13 mouse cellular contexts compared by ENCODE assay signal in genomic region chr16:90833041-90833791, GRCm38 (mm10). TPM values are rescaled to one million over a fixed set of nuclear protein-coding genes. Genes with fewer than 3 reads are reported as not detected.
A peak's percentile ranks its signal among the peaks of the same experiment; 100 is the strongest.
DNase-seq lines count a peak whose midpoint lies in the region; ATAC-seq and TF ChIP-seq lines count a peak whose summit lies in the region.
"Had no signal": no experiment of that assay in that cellular context is flagged by ENCODE, and none has a peak within 500 bp of the region (broad histone marks: within the 10 kb centered on the region; RNA-seq: fewer than 3 reads in every experiment).

No protein-coding gene starts in this region.

- no peaks in the 10 kb centered on the region for H3K79me2 ChIP-seq in heart, adult 2 months (replicated peaks; ENCODE audit: control insufficient read depth, insufficient read depth, low read length)

- no peak overlapping the region for H3K27ac ChIP-seq in heart, adult 2 months
- no peak overlapping the region for H3K27ac ChIP-seq in lung, embryonic 14.5 days (ENCODE audit: low read depth)
- H3K27ac ChIP-seq in cortical plate, adult 2 months (ENCODE audit: insufficient read depth, low read length) = no peak overlapping the region
- peak overlapping the region; percentile 37; the same call in 1 of the 2 replicates for H3K27ac ChIP-seq in limb, embryonic 12.5 days

- H3K27me3 ChIP-seq in heart, adult 2 months (ENCODE audit: control insufficient read depth, insufficient read depth, low read length) = no peaks in the 10 kb centered on the region
- peaks cover 29% of the 10 kb centered on the region for H3K27me3 ChIP-seq in lung, embryonic 14.5 days (ENCODE audit: insufficient read depth, low read length)
- H3K27me3 ChIP-seq in limb, embryonic 12.5 days = peaks cover 59% of the 10 kb centered on the region
- H3K27me3 ChIP-seq: Patski had no signal

- no peak for TF ChIP-seq POLR2A in heart, adult 2 months (IDR thresholded peaks at IDR 0.05; ENCODE audit: insufficient read depth, low read depth, low read length)
- no peak for TF ChIP-seq POLR2A in cortical plate, adult 2 months (IDR thresholded peaks at IDR 0.05; ENCODE audit: extremely low read depth, insufficient read depth, low read length)

- WGBS in heart, adult 2 months = 48% methylated on average over 9 of the region's 9 CpGs
- WGBS in lung, embryonic 14.5 days = 36% methylated on average over 9 of the region's 9 CpGs
- 24% methylated on average over 9 of the region's 9 CpGs for WGBS in limb, embryonic 12.5 days

- peak; percentile 37 for TF ChIP-seq CTCF in heart, adult 2 months (IDR thresholded peaks at IDR 0.05)
- peak; percentile 25; the same call in 1 of the 2 replicates for TF ChIP-seq CTCF in lung, embryonic 14.5 days (IDR thresholded peaks at IDR 0.05; ENCODE audit: low read depth)
- TF ChIP-seq CTCF in cortical plate, adult 2 months (IDR thresholded peaks at IDR 0.05; ENCODE audit: extremely low read depth, insufficient read depth, low read length) = 0 out of 2 replicates have a peak, but pooled peaks have one; percentile 4

- peaks cover 1% of the 10 kb centered on the region; the same call in 1 of the 2 replicates for H3K4me1 ChIP-seq in heart, adult 2 months (ENCODE audit: control insufficient read depth, insufficient read depth, low read length)
- H3K4me1 ChIP-seq in lung, embryonic 14.5 days (ENCODE audit: insufficient read depth) = peaks cover 5% of the 10 kb centered on the region; the same call in 1 of the 2 replicates
- no peaks in the 10 kb centered on the region; the same call in 1 of the 2 replicates for H3K4me1 ChIP-seq in cortical plate, adult 2 months (ENCODE audit: control insufficient read depth, insufficient read depth, low read length)
- H3K4me1 ChIP-seq in limb, embryonic 12.5 days (replicated peaks) = peaks cover 40% of the 10 kb centered on the region

- no peak for DNase-seq in heart, adult 2 months
- DNase-seq in heart, postnatal 14 days = no peak
- no peak for DNase-seq in lung, embryonic 14.5 days
- DNase-seq in lung, postnatal 14 days = no peak
- DNase-seq in yolk sac, embryonic 10.5 days (ENCODE audit: low spot score) = no peak
- DNase-seq in gastrocnemius, postnatal 25 days = no peak
- DNase-seq: adrenal gland, postnatal 10 days; kidney, adult 9 months; layer of hippocampus, adult 9-11 months; left cerebral cortex, postnatal 4 days had no signal

- H3K36me3 ChIP-seq in heart, adult 2 months (ENCODE audit: control insufficient read depth, insufficient read depth, low read length) = no peaks in the 10 kb centered on the region
- H3K36me3 ChIP-seq in lung, embryonic 14.5 days (ENCODE audit: insufficient read depth) = no peaks in the 10 kb centered on the region
- no peaks in the 10 kb centered on the region for H3K36me3 ChIP-seq in limb, embryonic 12.5 days

- intact Hi-C loops in heart, adult 2 months (cut with DNase I) = no loop called here
- intact Hi-C loops in heart, postnatal 14 days (cut with DNase I) = no loop called here

- TF ChIP-seq EP300 in heart, adult 2 months (IDR thresholded peaks at IDR 0.05; ENCODE audit: insufficient read depth, low read depth, low read length) = no peak

- ATAC-seq in lung, embryonic 14.5 days (ENCODE audit: insufficient read depth) = no peak
- ATAC-seq in limb, embryonic 12.5 days (ENCODE audit: insufficient number of reproducible peaks, insufficient read depth, low FRiP score, low TSS enrichment, low read depth) = no peak
- ATAC-seq: Patski had no signal

- no peak overlapping the region for H3K9ac ChIP-seq in heart, adult 2 months (ENCODE audit: low read depth, low read length)
- H3K9ac ChIP-seq in lung, embryonic 14.5 days = no peak overlapping the region
- H3K9ac ChIP-seq in limb, embryonic 12.5 days (replicated peaks) = no peak overlapping the region

- no peak overlapping the region for H3K4me3 ChIP-seq in heart, adult 2 months
- H3K4me3 ChIP-seq in lung, embryonic 14.5 days (ENCODE audit: low read depth, low read length) = no peak overlapping the region
- no peak overlapping the region for H3K4me3 ChIP-seq in cortical plate, adult 2 months (ENCODE audit: insufficient read depth, low read length)
- H3K4me3 ChIP-seq in limb, embryonic 12.5 days (replicated peaks) = no peak overlapping the region

- no peaks in the 10 kb centered on the region for H3K9me3 ChIP-seq in lung, embryonic 14.5 days (ENCODE audit: low read depth, low read length)
- H3K9me3 ChIP-seq in limb, embryonic 12.5 days = no peaks in the 10 kb centered on the region

- H3K4me2 ChIP-seq in lung, embryonic 14.5 days = 0 out of 2 replicates have a peak overlapping the region, but pooled peaks have one; percentile 12
- H3K4me2 ChIP-seq in limb, embryonic 12.5 days = no peak overlapping the region

RNA-seq across cellular contexts. Expression of gene Eva1c, which starts 6.7 kb away (rescaled TPM):
- 1 to 10 TPM; 1.3 to 2.1 TPM for total RNA-seq in heart, adult 2 months (2021)
- 0.92 and 1.6 TPM in 2 replicates for polyA plus RNA-seq in heart, adult 2 months (2012; rRNA removed)
- total RNA-seq in heart, postnatal 14 days (2021) = 1 to 10 TPM; 2.3 to 2.7 TPM
- 1.2 and 1.4 TPM in 2 replicates for polyA plus RNA-seq in lung, embryonic 14.5 days (2014; fragmentation: Nextera tagmentation; extraction: Ambion mirVana)
- 2.2 and 3.1 TPM in 2 replicates for polyA plus RNA-seq in cortical plate, adult 2 months (2012; rRNA removed)
- 2.0 and 2.2 TPM in 2 replicates for polyA plus RNA-seq in limb, embryonic 12.5 days (2016; fragmentation: Nextera tagmentation; extraction: Ambion mirVana)
- total RNA-seq in gastrocnemius, postnatal 25 days (2021) = under 1 TPM in 1 of 2 experiments, not detected in 1; 0.24 TPM

RNA-seq across cellular contexts. Expression of gene Urb1, which starts 23.0 kb away (rescaled TPM):
- total RNA-seq in heart, adult 2 months (2021) = 1 to 10 TPM; 5.5 to 6.1 TPM
- polyA plus RNA-seq in heart, adult 2 months (2012; rRNA removed) = 2.6 and 3.0 TPM in 2 replicates
- total RNA-seq in heart, postnatal 14 days (2021) = 1 to 10 TPM; 5.9 to 8.9 TPM
- 10.9 and 11.7 TPM in 2 replicates for polyA plus RNA-seq in lung, embryonic 14.5 days (2014; fragmentation: Nextera tagmentation; extraction: Ambion mirVana)
- polyA plus RNA-seq in cortical plate, adult 2 months (2012; rRNA removed) = 6.8 and 6.9 TPM in 2 replicates
- 12.7 and 15.0 TPM in 2 replicates for polyA plus RNA-seq in limb, embryonic 12.5 days (2016; fragmentation: Nextera tagmentation; extraction: Ambion mirVana)
- total RNA-seq in gastrocnemius, postnatal 25 days (2021) = 1 to 10 TPM; 3.5 to 4.5 TPM
